ENCODE assay signal across 14 mouse cellular contexts in genomic region chr13:8829784-8830183, GRCm38 (mm10). TPM values are rescaled to one million over a fixed set of nuclear protein-coding genes. Genes with fewer than 3 reads are reported as not detected.
DNase-seq lines count a peak whose midpoint lies in the region; ATAC-seq and TF ChIP-seq lines count a peak whose summit lies in the region.
"Had no signal": no experiment of that assay in that cellular context is flagged by ENCODE, and none has a peak within 500 bp of the region (broad histone marks: within the 10 kb centered on the region; RNA-seq: fewer than 3 reads in every experiment).

No protein-coding gene starts in this region.

- no peak overlapping the region for H3K4me2 ChIP-seq in midbrain, postnatal 0 days (ENCODE audit: low read depth, low read length, poor library complexity, severe bottlenecking)
- H3K4me2 ChIP-seq in midbrain, embryonic 13.5 days (replicated peaks) = no peak overlapping the region
- no peak overlapping the region for H3K4me2 ChIP-seq in hindbrain, embryonic 16.5 days (ENCODE audit: low read length)
- H3K4me2 ChIP-seq: limb, embryonic 12.5 days had no signal

- no peak for TF ChIP-seq CTCF in midbrain, postnatal 0 days (IDR thresholded peaks at IDR 0.05)

- DNase-seq in embryo, embryonic 11 days = peak; percentile 5
- DNase-seq in embryo, embryonic 10.5 days (ENCODE audit: low spot score) = no peak
- peak; percentile 68 for DNase-seq in midbrain, postnatal 0 days (ENCODE audit: low spot score)
- DNase-seq in heart, postnatal 10 days = no peak
- DNase-seq in left cerebral cortex, adult 9 months (ENCODE audit: low spot score in 2 of 2) = no peak
- DNase-seq in thymus, postnatal 0 days (ENCODE audit: low spot score) = no peak
- DNase-seq: adrenal gland, adult 8-10 months; cerebellum, adult 11 months; heart, postnatal 36 days; kidney, postnatal 4 days; right cerebral cortex, postnatal 4 days had no signal

- no peaks in the 10 kb centered on the region for H3K4me1 ChIP-seq in midbrain, postnatal 0 days (ENCODE audit: insufficient read depth, low read length)
- H3K4me1 ChIP-seq in midbrain, embryonic 13.5 days (replicated peaks) = peaks cover 2% of the 10 kb centered on the region; the same call in 1 of the 2 replicates
- peaks cover 3% of the 10 kb centered on the region; the same call in 1 of the 2 replicates for H3K4me1 ChIP-seq in hindbrain, embryonic 16.5 days (ENCODE audit: control insufficient read depth, insufficient read depth, low read depth, low read length)
- H3K4me1 ChIP-seq: limb, embryonic 12.5 days had no signal

- H3K9ac ChIP-seq in midbrain, postnatal 0 days (replicated peaks; ENCODE audit: low read length, poor library complexity, severe bottlenecking) = no peak overlapping the region
- no peak overlapping the region for H3K9ac ChIP-seq in midbrain, embryonic 13.5 days (replicated peaks)
- H3K9ac ChIP-seq in hindbrain, embryonic 16.5 days (ENCODE audit: low read depth, low read length) = no peak overlapping the region
- H3K9ac ChIP-seq: limb, embryonic 12.5 days had no signal

- H3K27me3 ChIP-seq in midbrain, postnatal 0 days (ENCODE audit: insufficient read depth, low read length) = no peaks in the 10 kb centered on the region
- H3K27me3 ChIP-seq in midbrain, embryonic 13.5 days = no peaks in the 10 kb centered on the region
- no peaks in the 10 kb centered on the region for H3K27me3 ChIP-seq in hindbrain, embryonic 16.5 days (replicated peaks; ENCODE audit: control insufficient read depth, insufficient read depth, low read length)
- H3K27me3 ChIP-seq: limb, embryonic 12.5 days had no signal

- H3K36me3 ChIP-seq in midbrain, postnatal 0 days (ENCODE audit: insufficient read depth, low read length) = peaks cover 18% of the 10 kb centered on the region; the same call in 1 of the 2 replicates
- peaks cover 43% of the 10 kb centered on the region for H3K36me3 ChIP-seq in midbrain, embryonic 13.5 days
- H3K36me3 ChIP-seq in hindbrain, embryonic 16.5 days (ENCODE audit: control insufficient read depth, insufficient read depth, low read length) = peaks cover 11% of the 10 kb centered on the region

- no peaks in the 10 kb centered on the region for H3K9me3 ChIP-seq in midbrain, postnatal 0 days (ENCODE audit: low read length)
- H3K9me3 ChIP-seq in midbrain, embryonic 13.5 days = no peaks in the 10 kb centered on the region
- H3K9me3 ChIP-seq in hindbrain, embryonic 16.5 days (ENCODE audit: control insufficient read depth, low read length) = no peaks in the 10 kb centered on the region
- H3K9me3 ChIP-seq: limb, embryonic 12.5 days had no signal

- intact Hi-C loops in heart, postnatal 10 days (cut with DNase I) = no loop called here

- WGBS in midbrain, postnatal 0 days = 57% methylated on average over 5 of the region's 5 CpGs
- WGBS in midbrain, embryonic 13.5 days = 61% methylated on average over 5 of the region's 5 CpGs
- 24% methylated on average over 5 of the region's 5 CpGs for WGBS in hindbrain, embryonic 16.5 days

- no peak; the same call in 1 of the 2 replicates for ATAC-seq in midbrain, postnatal 0 days (ENCODE audit: low FRiP score)
- ATAC-seq in midbrain, embryonic 13.5 days = no peak
- peak; percentile 49 for ATAC-seq in hindbrain, embryonic 16.5 days

- H3K4me3 ChIP-seq in midbrain, postnatal 0 days (ENCODE audit: low read depth, low read length) = no peak overlapping the region
- H3K4me3 ChIP-seq in midbrain, embryonic 13.5 days (replicated peaks) = no peak overlapping the region
- no peak overlapping the region for H3K4me3 ChIP-seq in hindbrain, embryonic 16.5 days (ENCODE audit: low read length)
- H3K4me3 ChIP-seq: limb, embryonic 12.5 days had no signal

- H3K27ac ChIP-seq in midbrain, postnatal 0 days (ENCODE audit: low read depth, low read length) = no peak overlapping the region
- H3K27ac ChIP-seq in midbrain, embryonic 13.5 days = no peak overlapping the region
- peak overlapping the region; percentile 12; the same call in 1 of the 2 replicates for H3K27ac ChIP-seq in hindbrain, embryonic 16.5 days (ENCODE audit: low read depth, low read length)
- H3K27ac ChIP-seq: limb, embryonic 12.5 days had no signal

RNA-seq across cellular contexts. Expression of gene Wdr37, which starts 41.9 kb away (rescaled TPM):
- 60.1 and 79.5 TPM in 2 replicates for total RNA-seq in midbrain, postnatal 0 days (2014; rRNA removed)
- polyA plus RNA-seq in midbrain, postnatal 0 days (2015; fragmentation: Nextera tagmentation; extraction: Ambion mirVana) = 39.3 and 40.7 TPM in 2 replicates
- polyA plus RNA-seq in midbrain, embryonic 13.5 days (2015; fragmentation: Nextera tagmentation; extraction: Ambion mirVana) = 56.6 and 58.0 TPM in 2 replicates
- 50.7 and 55.6 TPM in 2 replicates for polyA plus RNA-seq in hindbrain, embryonic 16.5 days (2015; fragmentation: Nextera tagmentation; extraction: Ambion mirVana)
- total RNA-seq in heart, postnatal 10 days (2021) = 10 to 100 TPM; 39.0 to 39.8 TPM
- polyA plus RNA-seq in thymus, postnatal 0 days (2015; fragmentation: Nextera tagmentation; extraction: Ambion mirVana) = 26.4 and 28.3 TPM in 2 replicates

RNA-seq across cellular contexts. Expression of gene Idi1, which starts 55.5 kb away (rescaled TPM):
- total RNA-seq in midbrain, postnatal 0 days (2014; rRNA removed) = 39.2 and 42.6 TPM in 2 replicates
- 60.4 and 65.2 TPM in 2 replicates for polyA plus RNA-seq in midbrain, postnatal 0 days (2015; fragmentation: Nextera tagmentation; extraction: Ambion mirVana)
- polyA plus RNA-seq in midbrain, embryonic 13.5 days (2015; fragmentation: Nextera tagmentation; extraction: Ambion mirVana) = 98.9 and 109 TPM in 2 replicates
- 104 and 118 TPM in 2 replicates for polyA plus RNA-seq in hindbrain, embryonic 16.5 days (2015; fragmentation: Nextera tagmentation; extraction: Ambion mirVana)
- total RNA-seq in heart, postnatal 10 days (2021) = 1 to 10 TPM; 7.9 TPM
- polyA plus RNA-seq in thymus, postnatal 0 days (2015; fragmentation: Nextera tagmentation; extraction: Ambion mirVana) = 68.6 and 84.7 TPM in 2 replicates

Comparison
In these comparisons a context has a peak if more than half of its experiments do, and no peak if none do; other contexts are left out.
1. DNase-seq: peak in embryo, embryonic 11 days (single experiment) and midbrain, postnatal 0 days (single experiment); none in embryo, embryonic 10.5 days (single experiment), heart, postnatal 10 days (0 of 2), left cerebral cortex, adult 9 months (0 of 2) and thymus, postnatal 0 days (single experiment).